Mouse (Mus musculus) embryonic facial prominence, embryonic 15.5 days (tissue): ENCODE results near the gene Igf1r. TPM values are rescaled to one million over a fixed set of nuclear protein-coding genes. Genes with fewer than 3 reads are reported as not detected.

Source experiments
- ATAC-seq: fragments of 200-750 bp; cut with Nextera tagmentation; 2 replicates; pipeline ENCODE4 v1.8.0; 2017; ENCODE audit warnings: low read depth, moderate TSS enrichment; ENCODE audit not compliant: insufficient number of reproducible peaks, low FRiP score, low TSS enrichment
- H3K27ac ChIP-seq: fragments of 300-500 bp; sonication (generic); replicated peaks from 2 replicates; pipeline ENCODE4 v1.5.1; 2015; ENCODE audit warnings: mild to moderate bottlenecking, inconsistent platforms
- H3K27me3 ChIP-seq: fragments of 300-500 bp; sonication (generic); 2 replicates; pipeline ENCODE4 v1.6.1; 2015; ENCODE audit warnings: inconsistent platforms
- H3K36me3 ChIP-seq: fragments of 300-500 bp; sonication (generic); 2 replicates; pipeline ENCODE4 v1.6.1; 2015; ENCODE audit warnings: mild to moderate bottlenecking, inconsistent platforms
- H3K4me1 ChIP-seq: fragments of 300-500 bp; sonication (generic); 2 replicates; pipeline ENCODE4 v1.6.1; 2015; ENCODE audit warnings: inconsistent platforms
- H3K4me2 ChIP-seq: fragments of 300-500 bp; sonication (generic); replicated peaks from 2 replicates; pipeline ENCODE4 v1.6.1; 2015; ENCODE audit warnings: mild to moderate bottlenecking, inconsistent platforms
- H3K4me3 ChIP-seq: fragments of 300-500 bp; sonication (generic); replicated peaks from 2 replicates; pipeline ENCODE4 v1.5.1; 2015; ENCODE audit warnings: mild to moderate bottlenecking, inconsistent platforms
- H3K9ac ChIP-seq: fragments of 300-500 bp; sonication (generic); 2 replicates; pipeline ENCODE4 v1.6.1; 2015; ENCODE audit warnings: inconsistent platforms
- H3K9me3 ChIP-seq: fragments of 300-500 bp; sonication (generic); replicated peaks from 2 replicates; pipeline ENCODE4 v1.6.1; 2016; ENCODE audit warnings: inconsistent platforms
- WGBS: fragments of 180-500 bp; shearing (Covaris S2); methylation state at CpG from one replicate; pipeline ENCODE4 v1.1.7; 2015; 5-methylcytosine and 5-hydroxymethylcytosine counted together
- polyA plus RNA-seq: library from polyadenylated mRNA; unstranded; fragments of >200 nt; fragmentation: Nextera tagmentation; extraction: Ambion mirVana; gene quantifications from 2 replicates; pipeline ENCODE4 v1.2.1, GENCODE M21; 2015

Igf1r gene
- polyA plus RNA-seq, 1 experiment from 2014 or later = 26.2 TPM

DNA sequence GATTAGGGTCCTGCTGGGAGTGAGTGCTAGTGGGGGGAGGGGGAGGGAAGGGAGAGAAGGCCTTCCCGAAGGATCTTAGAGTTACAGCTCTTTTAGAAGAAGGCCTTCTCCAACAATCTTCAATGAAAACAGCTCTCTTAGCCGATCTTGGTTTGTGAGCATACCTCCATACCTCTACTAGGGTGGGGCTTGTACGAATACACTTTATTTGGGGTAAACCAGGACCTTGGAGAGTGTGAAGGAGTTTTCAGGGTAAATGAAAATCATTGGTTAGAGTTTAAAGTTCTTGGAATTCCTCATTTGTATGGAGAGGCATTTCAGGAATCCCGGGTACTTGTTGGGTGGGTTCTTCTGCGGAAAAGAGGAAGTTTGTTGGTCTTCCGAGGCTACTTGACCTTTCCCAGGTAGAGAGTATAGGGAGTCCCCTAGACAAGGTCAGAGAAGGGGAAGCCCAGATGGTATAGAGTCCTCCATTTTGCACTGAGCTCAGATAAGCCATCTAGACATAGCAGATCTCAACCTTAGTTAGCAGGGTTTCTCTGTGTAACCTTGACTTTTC lies 307.0 kb downstream of the Igf1r start:
- 59% methylated on average over 6 of the region's 6 CpGs for whole genome bisulfite sequencing
- Histone ChIP-seq H3K9ac (no peak overlapping the region), H3K4me2 (no peak overlapping the region), H3K36me3 (no peaks in the 10 kb centered on the region), H3K4me3 (no peak overlapping the region), H3K9me3 (no peaks in the 10 kb centered on the region), H3K27ac (no peak overlapping the region), H3K27me3 (no peaks in the 10 kb centered on the region; the same call in 1 of the 2 replicates), H3K4me1 (peaks cover 15% of the 10 kb centered on the region)
- no peak for ATAC-seq

DNA sequence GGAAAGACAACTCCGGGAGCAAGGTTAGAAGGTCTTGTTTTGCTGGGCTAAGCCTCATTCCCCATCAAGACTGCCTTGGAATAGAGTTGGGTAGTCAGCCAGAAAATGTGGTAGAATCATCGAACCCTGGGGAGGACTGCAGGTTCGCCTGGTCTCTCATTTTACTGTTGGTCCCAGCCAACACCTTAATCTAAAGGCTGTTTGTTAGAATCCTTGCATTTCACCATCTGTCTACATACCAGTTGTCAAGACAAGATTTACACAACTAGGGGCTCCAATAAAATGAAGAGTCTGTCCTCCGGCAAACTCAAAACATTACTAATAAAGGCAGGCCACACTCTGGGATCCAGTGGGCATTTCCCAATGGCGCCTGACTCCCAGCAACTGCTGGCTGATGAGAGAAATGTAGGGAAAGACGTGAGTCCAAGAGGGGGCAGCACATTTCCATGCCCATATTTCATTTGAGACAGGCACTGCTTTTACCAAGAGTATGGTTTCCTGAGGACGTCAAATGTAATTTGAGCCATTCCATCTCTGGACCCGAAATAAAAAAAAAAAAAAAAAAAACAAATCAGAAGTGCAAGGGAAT lies 310.1 kb downstream of the Igf1r start:
- WGBS = 49% methylated on average over 8 of the region's 8 CpGs
- Histone ChIP-seq H3K9me3 (no peaks in the 10 kb centered on the region), H3K27ac (0 out of 2 replicates have a peak overlapping the region, but pooled peaks have one; percentile 11), H3K4me3 (no peak overlapping the region), H3K36me3 (no peaks in the 10 kb centered on the region), H3K27me3 (no peaks in the 10 kb centered on the region; the same call in 1 of the 2 replicates), H3K4me1 (peaks cover 26% of the 10 kb centered on the region), H3K9ac (no peak overlapping the region), H3K4me2 (no peak overlapping the region)
- ATAC-seq = no peak

DNA sequence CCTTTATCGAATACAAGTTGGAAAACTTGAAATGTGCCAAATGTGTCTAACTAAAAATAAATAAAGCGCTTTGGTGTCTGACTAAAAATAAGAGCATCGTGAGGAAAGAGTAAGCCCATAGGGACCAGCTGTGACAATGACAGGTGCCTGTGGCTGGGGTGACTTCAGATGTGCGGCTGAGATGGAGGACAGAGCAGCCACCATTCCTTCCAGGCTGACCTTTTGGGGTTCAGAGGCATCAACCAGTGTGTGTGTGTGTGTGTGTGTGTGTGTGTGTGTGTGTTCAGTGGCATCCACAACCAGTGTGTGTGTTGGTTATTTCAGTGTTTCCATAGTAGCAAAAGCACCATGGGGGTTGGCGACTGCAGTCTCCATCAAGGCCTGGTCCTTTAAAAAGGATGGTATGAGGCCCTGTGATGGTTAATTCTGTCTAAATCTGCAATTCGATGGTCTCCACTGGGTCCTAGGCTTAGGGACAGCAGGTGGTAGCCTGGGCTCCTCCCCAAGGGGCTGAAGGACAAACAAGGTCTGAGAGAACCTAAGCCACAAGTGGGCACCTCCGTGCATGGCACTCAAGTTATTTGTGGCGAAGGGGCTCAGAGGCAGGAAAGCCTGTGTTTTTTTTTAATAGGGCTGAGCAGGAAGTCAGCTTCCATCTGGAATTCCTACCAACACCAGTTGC lies 310.9 kb downstream of the Igf1r start:
- Histone ChIP-seq H3K4me2 (peak overlapping the region; percentile 69), H3K27me3 (no peaks in the 10 kb centered on the region; the same call in 1 of the 2 replicates), H3K36me3 (no peaks in the 10 kb centered on the region), H3K4me3 (peak overlapping the region; percentile 34), H3K27ac (0 out of 2 replicates have a peak overlapping the region, but pooled peaks have one; percentile 3), H3K9me3 (no peaks in the 10 kb centered on the region), H3K9ac (no peak overlapping the region), H3K4me1 (peaks cover 23% of the 10 kb centered on the region)
- WGBS = 53% methylated on average over 8 of the region's 8 CpGs
- peak; percentile 27; the same call in 1 of the 2 replicates for ATAC-seq

DNA sequence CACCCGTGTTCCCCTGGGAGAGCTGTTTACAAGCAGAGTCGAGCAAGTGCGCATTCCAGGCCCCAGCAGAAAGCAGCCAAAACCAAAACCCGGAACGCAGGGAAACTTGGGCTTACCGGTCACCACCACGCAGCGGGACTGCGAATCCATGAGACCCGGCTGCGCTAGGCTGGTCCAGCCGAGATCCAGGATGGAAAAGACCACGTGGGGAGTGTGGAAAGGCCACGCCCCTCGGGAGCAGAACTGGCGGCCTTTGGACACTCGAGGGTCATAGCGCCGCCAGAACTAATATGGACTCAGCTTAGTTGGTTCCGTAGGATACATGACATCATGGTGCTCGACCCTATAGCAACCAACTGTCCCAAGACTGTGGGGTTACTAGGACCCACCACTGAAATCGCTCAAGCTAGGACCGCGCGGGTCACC lies 311.4 kb downstream of the Igf1r start, which contains the start of gene Pgpep1l:
Gene Pgpep1l, minus strand, starts transcription at position 206 of the 426 bp plus-strand sequence.
- H3K9ac ChIP-seq = no peak within 1 kb of the TSS
- ATAC-seq = peak; percentile 55; the same call in 1 of the 2 replicates
- peaks cover 22% of the 10 kb centered on the region for H3K4me1 ChIP-seq
- H3K27me3 ChIP-seq = no peaks in the 10 kb centered on the region; the same call in 1 of the 2 replicates
- H3K36me3 ChIP-seq = no peaks in the 10 kb centered on the region
- H3K4me2 ChIP-seq = peak within 1 kb of the TSS; percentile 69
- H3K9me3 ChIP-seq = no peaks in the 10 kb centered on the region
- WGBS = 5% methylated on average over 25 of the region's 25 CpGs
- H3K27ac ChIP-seq = peak within 1 kb of the TSS; percentile 58; the same call in 1 of the 2 replicates
- peak within 1 kb of the TSS; percentile 34 for H3K4me3 ChIP-seq

DNA sequence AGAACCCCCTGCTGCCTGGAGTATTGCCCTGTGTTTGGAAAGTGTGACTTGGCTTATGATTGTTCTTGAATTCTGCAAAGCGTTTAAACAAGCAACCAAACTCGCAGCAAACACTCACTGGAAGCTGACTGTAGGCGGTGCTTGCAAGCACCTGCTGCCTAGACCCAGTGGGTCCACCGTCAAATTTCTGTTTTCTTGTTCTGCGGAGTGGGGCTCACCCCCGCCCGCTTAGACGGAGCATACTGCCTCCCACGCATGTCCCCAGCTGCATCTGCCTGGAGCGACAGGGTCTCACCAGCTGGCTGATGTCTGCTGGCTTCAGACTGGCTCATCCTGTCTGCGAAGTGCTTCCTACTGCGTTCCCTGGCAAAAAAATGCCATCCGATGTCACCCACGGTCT lies 311.9 kb downstream of the Igf1r start:
- Histone ChIP-seq H3K4me3 (peak overlapping the region; percentile 34), H3K36me3 (no peaks in the 10 kb centered on the region), H3K9me3 (no peaks in the 10 kb centered on the region), H3K4me2 (peak overlapping the region; percentile 69), H3K4me1 (peaks cover 22% of the 10 kb centered on the region), H3K9ac (no peak overlapping the region), H3K27ac (0 out of 2 replicates have a peak overlapping the region, but pooled peaks have one; percentile 58), H3K27me3 (no peaks in the 10 kb centered on the region; the same call in 1 of the 2 replicates)
- 0 out of 2 replicates have a peak, but pooled peaks have one; percentile 26 for ATAC-seq
- WGBS = 5% methylated on average over 14 of the region's 14 CpGs

DNA sequence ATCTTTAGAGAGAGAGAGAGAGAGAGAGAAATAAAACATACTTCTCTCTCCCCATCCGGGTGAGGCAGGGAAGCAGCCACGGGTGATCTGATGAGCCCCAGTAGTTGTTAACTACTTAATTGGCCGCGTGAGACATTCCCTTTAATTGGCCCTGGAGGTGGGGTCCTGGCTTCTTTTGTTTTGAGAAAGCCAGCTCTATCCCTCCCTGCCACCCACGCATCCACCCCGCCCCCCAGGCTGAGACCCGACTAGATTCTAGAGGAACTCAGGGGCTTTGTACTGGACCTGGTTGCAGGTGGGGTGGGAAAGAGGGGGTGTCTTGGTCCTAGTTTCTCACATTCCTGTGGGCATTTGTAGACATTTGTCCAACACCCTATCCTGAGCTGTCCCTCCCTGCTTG lies 312.8 kb downstream of the Igf1r start:
- 30% methylated on average over 7 of the region's 7 CpGs for WGBS
- H3K4me3 ChIP-seq = no peak overlapping the region
- no peaks in the 10 kb centered on the region for H3K36me3 ChIP-seq
- H3K9me3 ChIP-seq = no peaks in the 10 kb centered on the region
- H3K27ac ChIP-seq = no peak overlapping the region
- H3K27me3 ChIP-seq = no peaks in the 10 kb centered on the region; the same call in 1 of the 2 replicates
- H3K9ac ChIP-seq = no peak overlapping the region
- H3K4me1 ChIP-seq = peaks cover 22% of the 10 kb centered on the region
- H3K4me2 ChIP-seq = no peak overlapping the region
- ATAC-seq = no peak

DNA sequence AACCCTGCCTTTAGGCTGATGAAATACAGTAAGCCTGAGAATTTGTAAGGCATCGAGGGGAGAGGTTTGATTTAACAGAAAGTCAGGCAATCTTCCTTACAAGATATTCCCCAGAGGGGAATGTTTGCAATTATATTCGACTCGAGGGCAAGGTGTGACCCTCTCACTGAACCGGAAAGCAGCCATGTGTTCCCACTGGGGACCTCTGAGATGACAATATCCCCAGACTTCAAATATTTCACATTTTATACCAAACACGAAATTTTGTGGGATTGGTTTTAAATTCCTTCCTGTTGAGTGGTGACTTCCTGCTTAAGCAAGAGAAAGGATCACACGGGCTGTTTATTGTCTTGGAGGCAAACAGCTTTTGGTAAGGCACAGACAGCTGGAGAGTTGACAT lies 314.1 kb downstream of the Igf1r start:
- Histone ChIP-seq H3K9me3 (no peaks in the 10 kb centered on the region), H3K4me2 (0 out of 2 replicates have a peak overlapping the region, but pooled peaks have one; percentile 3), H3K4me3 (no peak overlapping the region), H3K9ac (no peak overlapping the region), H3K36me3 (no peaks in the 10 kb centered on the region), H3K27ac (peak overlapping the region; percentile 5; the same call in 1 of the 2 replicates), H3K27me3 (no peaks in the 10 kb centered on the region; the same call in 1 of the 2 replicates), H3K4me1 (peaks cover 22% of the 10 kb centered on the region)
- WGBS = 4% methylated on average over 6 of the region's 6 CpGs
- no peak for ATAC-seq

DNA sequence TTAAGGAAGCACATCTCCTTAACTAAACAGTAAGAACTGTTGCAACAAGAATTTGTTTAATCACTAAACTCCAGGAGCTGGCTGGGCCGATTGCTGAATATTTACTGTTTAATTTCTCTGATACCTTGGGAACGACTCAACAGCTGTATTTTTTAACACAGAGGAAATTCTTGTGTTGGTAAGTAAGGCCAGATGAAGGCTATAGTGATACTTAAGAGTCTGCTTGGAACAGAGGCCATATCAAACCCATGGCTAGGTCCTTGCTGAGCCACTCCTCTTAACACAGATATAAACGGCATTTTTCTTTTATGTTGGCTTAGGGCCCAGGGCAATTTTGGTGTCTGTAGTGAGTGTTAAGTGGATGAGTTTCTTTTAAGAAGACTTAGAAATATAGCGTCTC lies 317.9 kb downstream of the Igf1r start:
- Histone ChIP-seq H3K27me3 (no peaks in the 10 kb centered on the region), H3K4me3 (no peak overlapping the region), H3K4me1 (peaks cover 10% of the 10 kb centered on the region), H3K27ac (no peak overlapping the region), H3K4me2 (no peak overlapping the region), H3K36me3 (no peaks in the 10 kb centered on the region), H3K9ac (no peak overlapping the region), H3K9me3 (no peaks in the 10 kb centered on the region)
- ATAC-seq = no peak
- WGBS = 30% methylated on average over 4 of the region's 4 CpGs

DNA sequence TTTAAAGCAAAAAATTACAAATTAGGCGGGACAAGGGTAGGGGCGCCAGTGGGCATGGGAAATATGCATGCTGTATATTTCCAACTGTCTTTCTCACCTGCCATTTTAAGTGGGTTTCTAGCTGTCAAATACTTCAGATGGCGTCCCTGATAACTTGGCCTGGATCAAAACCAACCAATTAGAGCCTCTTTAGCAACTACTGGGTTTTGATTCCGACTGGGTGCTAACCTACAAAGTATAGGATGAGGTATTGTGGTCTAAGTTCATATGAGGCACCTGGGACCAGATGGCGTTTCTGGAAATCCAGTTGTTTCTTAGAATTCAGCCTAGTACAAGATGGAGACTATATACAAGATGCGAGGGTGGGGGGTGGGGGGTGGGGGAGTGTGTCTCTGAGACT lies 319.2 kb downstream of the Igf1r start:
- H3K36me3 ChIP-seq = no peaks in the 10 kb centered on the region
- no peak overlapping the region for H3K9ac ChIP-seq
- H3K27ac ChIP-seq = no peak overlapping the region
- H3K27me3 ChIP-seq = no peaks in the 10 kb centered on the region
- H3K4me1 ChIP-seq = peaks cover 16% of the 10 kb centered on the region
- H3K4me3 ChIP-seq = no peak overlapping the region
- no peak for ATAC-seq
- no peaks in the 10 kb centered on the region for H3K9me3 ChIP-seq
- 85% methylated on average over 6 of the region's 6 CpGs for WGBS
- H3K4me2 ChIP-seq = no peak overlapping the region

DNA sequence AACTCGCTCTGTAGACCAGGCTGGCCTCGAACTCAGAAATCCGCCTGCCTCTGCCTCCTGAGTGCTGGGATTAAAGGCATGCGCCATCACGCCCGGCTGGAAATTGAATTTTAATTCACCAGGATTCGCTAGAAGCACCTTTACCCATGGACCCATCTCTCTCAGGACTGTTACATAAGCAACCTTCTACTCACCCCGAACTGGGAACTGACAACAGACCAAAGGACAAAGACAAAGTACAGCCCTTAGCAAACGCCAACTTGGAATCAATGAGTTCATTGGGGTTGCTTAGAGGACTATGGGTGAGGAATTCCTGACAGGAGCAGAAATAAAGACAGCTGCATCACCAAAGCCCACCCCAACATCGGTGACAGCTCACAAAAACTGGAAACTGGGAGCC lies 320.0 kb downstream of the Igf1r start:
- H3K4me1 ChIP-seq = peaks cover 19% of the 10 kb centered on the region
- no peak overlapping the region for H3K27ac ChIP-seq
- no peak overlapping the region for H3K9ac ChIP-seq
- no peak overlapping the region for H3K4me3 ChIP-seq
- WGBS = 91% methylated on average over 10 of the region's 10 CpGs
- H3K36me3 ChIP-seq = no peaks in the 10 kb centered on the region
- H3K9me3 ChIP-seq = no peaks in the 10 kb centered on the region
- no peaks in the 10 kb centered on the region for H3K27me3 ChIP-seq
- no peak for ATAC-seq
- H3K4me2 ChIP-seq = no peak overlapping the region

DNA sequence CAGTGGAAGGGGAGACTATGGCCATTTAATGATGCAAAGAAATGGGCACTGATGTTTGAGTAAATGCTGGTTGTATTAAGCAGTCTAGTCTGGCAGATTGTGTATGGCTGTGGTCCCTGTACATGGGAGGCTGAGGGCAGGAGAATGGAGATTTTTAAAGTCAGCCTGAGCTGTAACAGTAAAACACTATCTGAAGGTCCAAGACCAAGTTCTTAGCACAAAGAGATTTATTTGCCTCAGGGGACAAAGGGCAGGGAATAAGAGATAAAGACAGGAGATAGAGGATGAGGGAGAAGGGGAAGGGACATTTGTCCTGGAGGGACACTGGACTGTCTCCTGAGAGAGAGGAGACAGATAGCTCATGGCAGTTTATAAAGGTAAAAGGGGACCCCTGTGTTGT lies 320.9 kb downstream of the Igf1r start, which contains the start of gene Fam169b:
Gene Fam169b, plus strand, starts transcription at position 325 of the 400 bp plus-strand sequence.
- Histone ChIP-seq H3K9me3 (no peaks in the 10 kb centered on the region), H3K4me2 (no peak within 1 kb of the TSS), H3K9ac (no peak within 1 kb of the TSS), H3K27ac (no peak within 1 kb of the TSS), H3K4me1 (peaks cover 24% of the 10 kb centered on the region), H3K4me3 (no peak within 1 kb of the TSS), H3K36me3 (no peaks in the 10 kb centered on the region), H3K27me3 (no peaks in the 10 kb centered on the region)
- ATAC-seq = no peak
